Mouse (Mus musculus) brain, adult 10 weeks (tissue): Measurements from ENCODE around the gene Soat1. TPM values are rescaled to one million over a fixed set of nuclear protein-coding genes. Genes with fewer than 3 reads are reported as not detected.

Source experiments
- polyA plus RNA-seq: library from polyadenylated mRNA; stranded (reverse); fragments of 350-450 nt; fragmentation: Illumina TruSeq; extraction: RNeasy Lipid Tissue Mini Kit (QIAGEN cat#74804); gene quantifications from one replicate; pipeline ENCODE4 v1.2.3, GENCODE M21; 2015; ENCODE audit warnings: low read depth, low replicate concordance

The Soat1 gene
- 17.6 TPM for polyA plus RNA-seq

DNA sequence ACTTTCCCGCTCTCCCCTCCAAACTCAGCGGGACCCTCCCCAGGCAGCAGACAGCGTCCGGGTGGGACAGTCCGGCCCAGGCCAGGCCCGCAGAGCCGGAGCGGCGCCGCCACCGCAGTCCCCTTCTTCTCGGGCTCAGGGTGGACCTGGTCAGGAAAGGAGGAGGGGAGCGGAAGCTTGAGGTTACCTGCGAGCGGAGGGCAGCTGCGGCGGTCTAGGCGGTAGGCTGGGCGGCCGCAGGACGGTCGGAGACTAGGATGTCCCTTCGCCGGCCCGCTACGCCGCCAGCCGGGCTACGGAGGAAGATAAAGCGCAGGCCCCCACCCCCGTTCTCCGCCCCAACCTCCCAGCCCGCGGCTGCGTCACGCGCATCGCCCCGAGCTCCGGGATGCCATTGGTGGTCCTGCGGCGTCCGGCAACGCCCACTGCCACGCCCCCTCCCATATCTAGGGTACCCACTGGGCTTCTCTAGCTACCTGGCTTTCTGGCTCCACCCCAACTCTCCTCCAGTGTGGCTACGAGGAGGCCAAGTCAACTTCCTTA lies at the start of gene Soat1:
Soat1 (minus strand) TSS at position 371 of the 543 bp plus-strand sequence.

DNA sequence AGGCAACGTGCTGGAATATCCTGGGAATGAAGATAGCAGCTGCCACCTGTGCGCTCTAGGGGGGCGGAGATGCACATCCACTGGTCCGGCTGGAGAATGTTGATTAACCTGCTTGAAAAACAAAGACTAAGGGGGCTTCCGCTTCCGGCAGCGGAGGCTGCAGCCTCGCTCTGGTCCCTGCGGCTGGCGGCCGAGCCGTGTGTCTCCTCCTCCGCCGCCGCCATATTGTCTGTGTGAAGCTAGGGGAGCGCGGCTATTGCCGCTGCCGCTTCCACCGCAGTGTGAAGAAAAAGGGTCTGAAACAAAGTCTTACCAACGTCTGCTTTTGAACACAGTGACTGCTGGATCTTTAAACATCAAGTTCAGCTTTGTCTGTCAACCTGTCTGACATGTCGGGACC lies 49.7 kb upstream of the Soat1 start, which contains the start of gene Gm10031:
Gm10031 (plus strand) TSS at position 171 of the 400 bp plus-strand sequence.

DNA sequence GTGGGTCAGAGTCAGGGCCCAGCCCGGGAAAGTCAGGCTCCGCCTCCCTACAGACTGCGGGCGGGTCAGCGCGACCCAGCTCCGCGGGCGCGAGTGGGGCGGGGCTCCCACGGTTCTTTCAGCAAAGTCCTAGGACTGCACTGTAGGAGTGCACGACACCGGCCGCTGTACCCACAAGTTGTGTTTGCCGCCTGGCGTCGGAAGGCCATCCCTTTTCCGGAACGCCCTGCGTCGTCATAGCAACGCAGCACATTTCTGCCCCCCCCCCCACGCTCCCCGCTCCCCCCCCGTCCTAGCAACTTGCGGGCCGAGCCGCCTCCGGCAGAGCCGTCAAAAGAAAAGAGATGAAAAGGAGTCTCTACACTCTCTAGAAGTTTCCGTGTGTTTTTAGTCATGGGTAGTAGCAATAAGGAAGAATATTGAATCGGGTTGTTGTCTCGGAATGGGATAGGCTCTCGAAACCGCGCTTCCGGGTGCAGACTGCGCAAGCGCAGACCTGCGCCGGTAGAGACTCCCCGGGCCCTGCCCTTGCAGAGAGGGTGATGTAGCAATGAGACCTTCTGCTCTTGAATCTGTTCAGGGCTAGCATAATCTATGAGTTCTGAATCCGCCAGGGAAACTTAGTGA lies 53.3 kb downstream of the Soat1 start, which contains the start of gene Axdnd1:
Axdnd1 (minus strand) TSS at position 489 of the 627 bp plus-strand sequence.

Other genes starting within 250 kb of the Soat1 start
- gene Tdrd5, start 170.7 kb downstream of the Soat1 start, polyA plus RNA-seq = 1.8 TPM
- gene Nphs2, start 163.6 kb downstream of the Soat1 start, polyA plus RNA-seq = 0.18 TPM
- 259 TPM for gene Gm2000, start 108.3 kb downstream of the Soat1 start, polyA plus RNA-seq
- 0.16 TPM for gene Axdnd1, start 53.2 kb downstream of the Soat1 start, polyA plus RNA-seq
- gene Gm10031, start 49.7 kb upstream of the Soat1 start, polyA plus RNA-seq = 4.9 TPM
- gene Abl2, start 84.5 kb upstream of the Soat1 start, polyA plus RNA-seq = 18.9 TPM
- gene Tor3a, start 200.0 kb upstream of the Soat1 start, polyA plus RNA-seq = 6.3 TPM
- 59.7 TPM for gene Fam20b, start 244.8 kb upstream of the Soat1 start, polyA plus RNA-seq